Mouse (Mus musculus) urinary bladder, postnatal 4 days (tissue): ENCODE results near the gene Daam2.

Experiments used
- DNase-seq, 2 experiments: peaks; one replicate each; pipeline ENCODE4 v3.0.0; 2021 to 2022; ENCODE audit warnings: low spot score in 2 of 2

Daam2 gene

GRCm38 (mm10) chr17:49563830-49564470, at the start of gene Daam2:
Gene Daam2 (minus strand): TSS chr17:49564343.
- DNase-seq: peak; percentile 78 to 80

- DNase-seq: no peak
Measured at GRCm38 (mm10) chr17:49610296-49610695, 46.2 kb upstream of the Daam2 start.

GRCm38 (mm10) chr17:49607351-49608027, 43.3 kb upstream of the Daam2 start:
- no peak for DNase-seq

- DNase-seq: no peak
Measured at GRCm38 (mm10) chr17:49605397-49605796, 41.3 kb upstream of the Daam2 start.

GRCm38 (mm10) chr17:49590051-49590450, 25.9 kb upstream of the Daam2 start:
- no peak for DNase-seq

- no peak for DNase-seq
Measured at GRCm38 (mm10) chr17:49582471-49582870, 18.3 kb upstream of the Daam2 start.

- DNase-seq: no peak
Measured at GRCm38 (mm10) chr17:49577321-49577720, 13.2 kb upstream of the Daam2 start.

GRCm38 (mm10) chr17:49568717-49569116, 4.6 kb upstream of the Daam2 start:
- no peak for DNase-seq

- DNase-seq: no peak
Measured at GRCm38 (mm10) chr17:49564489-49564888, 346 bp upstream of the Daam2 start.

- DNase-seq: peak in 1 of 2 experiments; percentile 24
Measured at GRCm38 (mm10) chr17:49563416-49563780, 745 bp downstream of the Daam2 start.

GRCm38 (mm10) chr17:49562701-49563415, 1.3 kb downstream of the Daam2 start:
- DNase-seq: no peak

GRCm38 (mm10) chr17:49561985-49562384, 2.2 kb downstream of the Daam2 start:
- DNase-seq: no peak

- no peak for DNase-seq
Measured at GRCm38 (mm10) chr17:49559786-49560289, 4.3 kb downstream of the Daam2 start.

GRCm38 (mm10) chr17:49556169-49556568, 8.0 kb downstream of the Daam2 start:
- no peak for DNase-seq

- DNase-seq: no peak
Measured at GRCm38 (mm10) chr17:49551991-49552390, 12.2 kb downstream of the Daam2 start.

GRCm38 (mm10) chr17:49551465-49551864, 12.7 kb downstream of the Daam2 start:
- no peak for DNase-seq

- no peak for DNase-seq
Measured at GRCm38 (mm10) chr17:49545997-49546396, 18.1 kb downstream of the Daam2 start.

GRCm38 (mm10) chr17:49545424-49545823, 18.7 kb downstream of the Daam2 start:
- DNase-seq: no peak

- no peak for DNase-seq
Measured at GRCm38 (mm10) chr17:49544561-49544960, 19.6 kb downstream of the Daam2 start.

GRCm38 (mm10) chr17:49540706-49541105, 23.4 kb downstream of the Daam2 start:
- DNase-seq: no peak

GRCm38 (mm10) chr17:49539204-49539603, 24.9 kb downstream of the Daam2 start:
- no peak for DNase-seq

GRCm38 (mm10) chr17:49535580-49535979, 28.6 kb downstream of the Daam2 start:
- DNase-seq: no peak

GRCm38 (mm10) chr17:49534267-49534719, 29.9 kb downstream of the Daam2 start:
- DNase-seq: no peak
